Mouse (Mus musculus): ENCODE results near the gene Zwilch. TPM values are rescaled to one million over a fixed set of nuclear protein-coding genes. Genes with fewer than 3 reads are reported as not detected.
"Not testable (repeated sequence)": the region's sequence is repeated elsewhere in the genome, so short reads cannot be mapped to it uniquely, and the experiment has no call there.

The Zwilch gene
- polyA plus RNA-seq, 1 experiment from 2014 or later = 6.6 TPM

- WGBS = 92% methylated on average over 17 of the region's 17 CpGs
- no peak overlapping the region for H3K4me3 ChIP-seq (ENCODE audit: low read length)
These were observed 41.5 kb upstream of the Zwilch start for GRCm38 (mm10) chr9:64214452-64214851.

DNA sequence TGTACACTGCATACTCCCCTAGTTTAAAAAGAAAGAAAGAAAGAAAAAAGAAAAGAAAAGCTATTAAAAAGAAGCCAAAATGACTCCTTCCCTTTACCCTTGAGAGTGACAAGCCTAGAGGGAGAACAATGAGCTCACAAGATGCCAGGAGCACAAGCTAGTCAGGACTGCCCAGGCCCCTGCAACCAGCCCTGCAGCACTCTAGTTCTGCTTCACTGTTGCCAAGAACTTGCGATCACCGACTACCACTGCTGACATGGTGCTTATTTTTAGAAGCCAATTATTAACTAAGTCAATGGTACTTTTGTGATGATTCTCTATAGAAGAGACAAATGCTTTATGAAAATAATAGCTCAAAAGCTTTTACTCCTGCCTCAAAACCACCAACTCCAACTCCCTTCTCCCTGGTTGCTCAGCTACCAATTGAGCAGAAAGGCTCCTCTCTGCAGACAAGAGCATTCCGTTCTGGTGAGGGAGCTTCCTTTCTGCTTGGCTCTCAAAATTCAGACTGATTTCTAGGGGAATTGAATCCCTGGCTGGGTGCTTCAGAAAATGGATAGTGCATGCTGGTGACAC lies 34.7 kb upstream of the Zwilch start:
- Histone ChIP-seq H3K4me1 (ENCODE audit: control insufficient read depth, insufficient read depth, low read depth, low read length) (no peaks in the 10 kb centered on the region), H3K36me3 (ENCODE audit: control insufficient read depth, insufficient read depth, low read length) (peaks cover 3% of the 10 kb centered on the region; the same call in 1 of the 2 replicates), H3K27ac (ENCODE audit: low read depth, low read length) (no peak overlapping the region), H3K4me3 (ENCODE audit: low read length) (no peak overlapping the region), H3K9me3 (ENCODE audit: control insufficient read depth, low read length) (no peaks in the 10 kb centered on the region), H3K4me2 (ENCODE audit: low read length) (no peak overlapping the region), H3K27me3 (replicated peaks; ENCODE audit: control insufficient read depth, insufficient read depth, low read length) (no peaks in the 10 kb centered on the region), H3K9ac (ENCODE audit: low read depth, low read length) (no peak overlapping the region)
- WGBS = 80% methylated on average over 3 of the region's 3 CpGs
- no peak for ATAC-seq

More at GRCm38 (mm10) chr9:64214452-64214851, 41.5 kb upstream of the Zwilch start:
- Histone ChIP-seq H3K9ac (ENCODE audit: low read depth, low read length) (no peak overlapping the region), H3K36me3 (ENCODE audit: control insufficient read depth, insufficient read depth, low read length) (no peaks in the 10 kb centered on the region), H3K27ac (ENCODE audit: low read depth, low read length) (no peak overlapping the region), H3K27me3 (replicated peaks; ENCODE audit: control insufficient read depth, insufficient read depth, low read length) (no peaks in the 10 kb centered on the region), H3K4me1 (ENCODE audit: control insufficient read depth, insufficient read depth, low read depth, low read length) (no peaks in the 10 kb centered on the region), H3K4me2 (ENCODE audit: low read length) (no peak overlapping the region), H3K9me3 (ENCODE audit: control insufficient read depth, low read length) (no peaks in the 10 kb centered on the region)
- no peak for ATAC-seq

GRCm38 (mm10) chr9:64202866-64203265 lies 30.0 kb upstream of the Zwilch start:
- no peak overlapping the region for H3K9ac ChIP-seq (ENCODE audit: low read depth, low read length)
- no peak overlapping the region for H3K4me2 ChIP-seq (ENCODE audit: low read length)
- peaks cover 4% of the 10 kb centered on the region; the same call in 1 of the 2 replicates for H3K36me3 ChIP-seq (ENCODE audit: control insufficient read depth, insufficient read depth, low read length)
- no peak overlapping the region for H3K4me3 ChIP-seq (ENCODE audit: low read length)
- no peaks in the 10 kb centered on the region for H3K27me3 ChIP-seq (replicated peaks; ENCODE audit: control insufficient read depth, insufficient read depth, low read length)
- H3K4me1 ChIP-seq (ENCODE audit: control insufficient read depth, insufficient read depth, low read depth, low read length) = no peaks in the 10 kb centered on the region
- no peaks in the 10 kb centered on the region for H3K9me3 ChIP-seq (ENCODE audit: control insufficient read depth, low read length)
- no peak overlapping the region for H3K27ac ChIP-seq (ENCODE audit: low read depth, low read length)
- no peak for ATAC-seq

DNA sequence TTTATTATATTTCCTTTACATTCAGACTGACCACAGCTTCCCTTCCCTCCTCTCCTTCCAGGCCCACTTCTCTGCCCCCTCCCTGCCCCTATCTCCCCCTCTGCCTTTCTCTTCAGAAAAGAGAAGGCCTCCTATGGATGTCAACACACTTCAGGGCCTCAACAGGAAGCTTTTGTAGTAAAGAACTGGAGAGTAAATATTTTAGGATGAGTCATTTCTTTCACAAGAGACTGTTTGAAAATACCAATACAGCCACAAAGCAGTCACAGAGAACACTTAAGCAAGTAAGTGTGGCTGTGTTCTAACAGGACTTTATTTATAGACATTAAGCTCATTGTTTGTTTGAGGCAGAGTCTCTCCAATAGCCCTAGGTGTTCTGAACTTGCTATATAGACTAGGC lies 29.4 kb upstream of the Zwilch start:
- no peak overlapping the region for H3K9ac ChIP-seq (ENCODE audit: low read depth, low read length)
- no peak overlapping the region for H3K27ac ChIP-seq (ENCODE audit: low read depth, low read length)
- H3K4me1 ChIP-seq (ENCODE audit: control insufficient read depth, insufficient read depth, low read depth, low read length) = no peaks in the 10 kb centered on the region
- no peak for ATAC-seq
- no peak overlapping the region for H3K4me2 ChIP-seq (ENCODE audit: low read length)
- no peak overlapping the region for H3K4me3 ChIP-seq (ENCODE audit: low read length)
- no peaks in the 10 kb centered on the region for H3K27me3 ChIP-seq (replicated peaks; ENCODE audit: control insufficient read depth, insufficient read depth, low read length)
- peaks cover 4% of the 10 kb centered on the region; the same call in 1 of the 2 replicates for H3K36me3 ChIP-seq (ENCODE audit: control insufficient read depth, insufficient read depth, low read length)
- no peaks in the 10 kb centered on the region for H3K9me3 ChIP-seq (ENCODE audit: control insufficient read depth, low read length)

GRCm38 (mm10) chr9:64199897-64200296 lies 27.0 kb upstream of the Zwilch start:
- ATAC-seq = no peak
- Histone ChIP-seq H3K4me1 (ENCODE audit: control insufficient read depth, insufficient read depth, low read depth, low read length) (no peaks in the 10 kb centered on the region), H3K4me2 (ENCODE audit: low read length) (no peak overlapping the region), H3K9ac (ENCODE audit: low read depth, low read length) (no peak overlapping the region), H3K27ac (ENCODE audit: low read depth, low read length) (no peak overlapping the region), H3K36me3 (ENCODE audit: control insufficient read depth, insufficient read depth, low read length) (peaks cover 4% of the 10 kb centered on the region; the same call in 1 of the 2 replicates), H3K27me3 (replicated peaks; ENCODE audit: control insufficient read depth, insufficient read depth, low read length) (no peaks in the 10 kb centered on the region), H3K9me3 (ENCODE audit: control insufficient read depth, low read length) (no peaks in the 10 kb centered on the region), H3K4me3 (ENCODE audit: low read length) (no peak overlapping the region)
- WGBS = 77% methylated on average over 2 of the region's 2 CpGs

GRCm38 (mm10) chr9:64198763-64199418 lies 26.0 kb upstream of the Zwilch start:
- not testable (repeated sequence) for H3K36me3 ChIP-seq (ENCODE audit: control insufficient read depth, insufficient read depth, low read length); H3K9ac ChIP-seq (ENCODE audit: low read depth, low read length); H3K27me3 ChIP-seq (replicated peaks; ENCODE audit: control insufficient read depth, insufficient read depth, low read length); H3K9me3 ChIP-seq (ENCODE audit: control insufficient read depth, low read length); H3K4me2 ChIP-seq (ENCODE audit: low read length); H3K27ac ChIP-seq (ENCODE audit: low read depth, low read length); H3K4me3 ChIP-seq (ENCODE audit: low read length); ATAC-seq; H3K4me1 ChIP-seq (ENCODE audit: control insufficient read depth, insufficient read depth, low read depth, low read length)
- 95% methylated on average over 7 of the region's 7 CpGs for WGBS

GRCm38 (mm10) chr9:64198068-64198762 lies 25.3 kb upstream of the Zwilch start:
- no peaks in the 10 kb centered on the region for H3K4me1 ChIP-seq (ENCODE audit: control insufficient read depth, insufficient read depth, low read depth, low read length)
- no peak overlapping the region for H3K9ac ChIP-seq (ENCODE audit: low read depth, low read length)
- H3K4me3 ChIP-seq (ENCODE audit: low read length) = no peak overlapping the region
- 92% methylated on average over 5 of the region's 5 CpGs for WGBS
- peaks cover 4% of the 10 kb centered on the region for H3K36me3 ChIP-seq (ENCODE audit: control insufficient read depth, insufficient read depth, low read length)
- H3K27ac ChIP-seq (ENCODE audit: low read depth, low read length) = no peak overlapping the region
- no peaks in the 10 kb centered on the region for H3K9me3 ChIP-seq (ENCODE audit: control insufficient read depth, low read length)
- ATAC-seq = no peak
- H3K27me3 ChIP-seq (replicated peaks; ENCODE audit: control insufficient read depth, insufficient read depth, low read length) = no peaks in the 10 kb centered on the region
- H3K4me2 ChIP-seq (ENCODE audit: low read length) = no peak overlapping the region

DNA sequence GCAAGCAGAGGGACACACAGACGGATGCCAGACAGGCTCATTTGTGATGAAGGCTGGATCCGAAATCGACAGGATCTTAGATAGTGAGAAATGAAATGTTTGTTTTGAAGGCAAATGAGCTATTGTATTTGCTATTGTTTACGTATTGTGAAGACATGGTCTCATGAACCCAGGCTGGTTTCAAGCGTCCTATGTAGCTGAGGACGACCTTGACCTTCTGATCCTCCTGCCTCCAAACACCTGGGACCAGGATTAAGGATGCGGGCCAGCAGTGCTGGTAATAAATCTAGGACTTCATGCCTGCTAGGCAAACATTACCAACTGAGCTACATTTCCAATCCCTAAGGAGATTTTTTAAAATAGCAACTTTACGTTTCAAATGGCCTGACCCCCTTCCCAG lies 24.6 kb upstream of the Zwilch start:
- no peaks in the 10 kb centered on the region for H3K9me3 ChIP-seq (ENCODE audit: control insufficient read depth, low read length)
- peaks cover 5% of the 10 kb centered on the region; the same call in 1 of the 2 replicates for H3K36me3 ChIP-seq (ENCODE audit: control insufficient read depth, insufficient read depth, low read length)
- no peak overlapping the region for H3K27ac ChIP-seq (ENCODE audit: low read depth, low read length)
- ATAC-seq = no peak
- H3K4me1 ChIP-seq (ENCODE audit: control insufficient read depth, insufficient read depth, low read depth, low read length) = no peaks in the 10 kb centered on the region
- WGBS = 86% methylated on average over 8 of the region's 8 CpGs
- H3K27me3 ChIP-seq (replicated peaks; ENCODE audit: control insufficient read depth, insufficient read depth, low read length) = no peaks in the 10 kb centered on the region
- no peak overlapping the region for H3K4me3 ChIP-seq (ENCODE audit: low read length)
- no peak overlapping the region for H3K9ac ChIP-seq (ENCODE audit: low read depth, low read length)
- H3K4me2 ChIP-seq (ENCODE audit: low read length) = no peak overlapping the region

DNA sequence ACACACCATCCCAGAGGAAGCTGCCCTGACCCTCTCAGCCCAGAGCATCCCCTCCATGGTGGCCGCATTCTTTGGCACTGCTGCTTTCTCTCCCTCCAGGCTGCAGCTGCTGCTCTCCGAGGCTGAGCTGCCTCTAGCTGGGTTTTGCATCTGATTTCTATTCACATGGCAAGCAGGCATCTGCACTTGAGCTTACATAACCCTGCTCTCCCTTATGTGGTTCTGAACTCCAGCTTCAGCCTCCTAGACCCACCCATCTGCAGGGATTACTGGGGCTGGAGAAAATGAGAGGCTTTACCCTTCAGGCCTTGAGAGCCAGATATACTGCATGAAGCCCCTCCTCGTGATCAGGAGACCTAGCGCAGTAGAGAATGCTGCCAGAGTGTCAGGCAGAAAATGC lies 22.6 kb upstream of the Zwilch start:
- H3K27ac ChIP-seq (ENCODE audit: low read depth, low read length) = no peak overlapping the region
- H3K9ac ChIP-seq (ENCODE audit: low read depth, low read length) = no peak overlapping the region
- no peak for ATAC-seq
- no peak overlapping the region for H3K4me2 ChIP-seq (ENCODE audit: low read length)
- 72% methylated on average over 4 of the region's 4 CpGs for WGBS
- no peaks in the 10 kb centered on the region for H3K4me1 ChIP-seq (ENCODE audit: control insufficient read depth, insufficient read depth, low read depth, low read length)
- no peaks in the 10 kb centered on the region for H3K9me3 ChIP-seq (ENCODE audit: control insufficient read depth, low read length)
- no peaks in the 10 kb centered on the region for H3K27me3 ChIP-seq (replicated peaks; ENCODE audit: control insufficient read depth, insufficient read depth, low read length)
- H3K4me3 ChIP-seq (ENCODE audit: low read length) = no peak overlapping the region
- peaks cover 14% of the 10 kb centered on the region for H3K36me3 ChIP-seq (ENCODE audit: control insufficient read depth, insufficient read depth, low read length)

All from hindbrain, embryonic 16.5 days (tissue).